Mouse (Mus musculus) G1E (cell line): Measurements from ENCODE around the gene Tppp2.

Experiments
- CTCF ChIP-seq: IDR thresholded peaks from 2 replicates; pipeline ENCODE4 v1.5.1; 2012; ENCODE audit warnings: low read depth, low read length, inconsistent platforms, mixed read lengths
- GATA1 ChIP-seq: IDR thresholded peaks from 2 replicates; pipeline ENCODE4 v1.6.1; 2012; ENCODE audit warnings: borderline replicate concordance, low read length, inconsistent platforms, mixed read lengths
- TAL1 ChIP-seq: conservative IDR thresholded peaks from 2 replicates; pipeline ENCODE4 v1.6.1; 2012; ENCODE audit warnings: low read depth, low read length, inconsistent platforms, mixed read lengths

DNA sequence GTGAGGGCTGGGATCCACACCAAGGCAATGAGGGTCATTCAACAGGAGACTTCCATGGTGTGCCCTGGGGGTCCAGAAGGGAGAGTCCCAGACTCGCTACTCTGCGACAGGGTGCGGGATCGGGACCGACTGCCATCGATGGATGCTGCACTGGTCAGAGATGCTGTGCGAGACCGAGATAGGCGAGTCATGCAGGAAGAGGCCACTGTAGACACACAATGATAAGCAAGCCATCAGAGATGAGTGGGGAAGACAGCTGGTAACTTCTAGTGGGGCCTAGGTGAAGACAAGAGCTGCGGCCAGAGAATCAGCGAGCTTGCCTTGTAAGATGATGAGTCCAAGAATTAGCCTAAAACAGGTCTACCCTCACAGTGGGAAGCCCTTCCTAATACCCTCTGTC is 12.1 kb upstream of the Tppp2 start:
- no peak for TF ChIP-seq CTCF
- no peak for TF ChIP-seq TAL1
- TF ChIP-seq GATA1, result no peak
